Mouse (Mus musculus): Measurements from ENCODE around the gene Ccl26.

- no peak for TF ChIP-seq CTCF (IDR thresholded peaks at IDR 0.05; ENCODE audit: insufficient read depth, low read length)
- TF ChIP-seq POLR2A (IDR thresholded peaks at IDR 0.05; ENCODE audit: borderline replicate concordance, extremely low read depth, low read depth, low read length), result no peak
Observed at GRCm38 (mm10) chr5:135535867-135536266, 27.5 kb downstream of the Ccl26 start.
